Mouse (Mus musculus) brown adipose tissue, adult 24 weeks (tissue): ENCODE measurements around the gene Tmem175. TPM values are rescaled to one million over a fixed set of nuclear protein-coding genes. Genes with fewer than 3 reads are reported as not detected.
"Not testable (repeated sequence)": the region's sequence is repeated elsewhere in the genome, so short reads cannot be mapped to it uniquely, and the experiment has no call there.

Experiments
- H3K27ac ChIP-seq: fragments of 200-500 bp; replicated peaks from 2 replicates; pipeline ENCODE4 v1.5.1; 2012; ENCODE audit warnings: low read depth, mild to moderate bottlenecking, low read length
- H3K4me1 ChIP-seq: fragments of 200-500 bp; 2 replicates; pipeline ENCODE4 v1.6.1; 2012; ENCODE audit warnings: low read length, mixed read lengths; ENCODE audit not compliant: control insufficient read depth, insufficient read depth, insufficient read length
- H3K4me3 ChIP-seq: fragments of 200-500 bp; 2 replicates; pipeline ENCODE4 v1.5.1; 2012; ENCODE audit warnings: low read depth, mild to moderate bottlenecking, low read length, moderate library complexity; ENCODE audit not compliant: insufficient read depth
- polyA plus RNA-seq: library from polyadenylated mRNA; stranded (reverse); fragments of >200 nt; gene quantifications from 2 replicates; pipeline ENCODE4 v1.2.4, GENCODE M21; 2012; ENCODE audit not compliant: missing spikeins, insufficient read depth, insufficient read length

Tmem175 gene
- 12.0 and 12.1 TPM in 2 replicates for polyA plus RNA-seq

- Histone ChIP-seq H3K4me1 (peaks cover 10% of the 10 kb centered on the region; the same call in 1 of the 2 replicates), H3K4me3 (peak within 1 kb of the TSS; percentile 90), H3K27ac (peak within 1 kb of the TSS; percentile 84)
Observed at GRCm38 (mm10) chr5:108629634-108630483, at the start of gene Tmem175, which contains the start of gene Gak. Gene Tmem175, plus strand, starts transcription at chr5:108629770. Gene Gak, minus strand, starts transcription at chr5:108629755.

DNA sequence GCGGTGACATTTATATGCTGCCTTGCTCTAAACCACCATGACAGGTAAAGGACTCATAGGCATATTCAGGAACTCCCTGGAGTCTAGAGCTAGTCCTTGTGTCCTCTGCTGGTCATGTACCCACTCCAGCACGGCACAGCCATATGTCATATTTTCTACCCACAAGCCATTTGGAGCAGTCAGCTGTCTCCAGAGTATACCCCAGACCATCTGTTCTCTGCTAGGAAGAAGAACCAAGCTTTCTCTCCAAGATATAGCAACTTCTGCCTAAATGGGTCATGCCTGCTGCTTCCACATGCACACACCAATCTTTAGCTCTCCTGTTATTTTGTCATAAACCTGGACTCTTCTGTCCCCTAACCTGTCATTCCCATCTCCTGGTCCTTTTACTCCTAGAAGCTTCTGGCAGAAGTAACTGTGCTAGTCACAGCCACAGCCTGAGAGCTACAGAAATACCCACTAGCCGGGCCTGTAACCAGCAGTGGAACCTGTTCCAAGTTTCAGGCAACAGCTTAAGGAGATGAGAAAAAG is 48.1 kb upstream of the Tmem175 start:
- H3K4me3 ChIP-seq = no peak overlapping the region
- no peaks in the 10 kb centered on the region for H3K4me1 ChIP-seq
- no peak overlapping the region for H3K27ac ChIP-seq

DNA sequence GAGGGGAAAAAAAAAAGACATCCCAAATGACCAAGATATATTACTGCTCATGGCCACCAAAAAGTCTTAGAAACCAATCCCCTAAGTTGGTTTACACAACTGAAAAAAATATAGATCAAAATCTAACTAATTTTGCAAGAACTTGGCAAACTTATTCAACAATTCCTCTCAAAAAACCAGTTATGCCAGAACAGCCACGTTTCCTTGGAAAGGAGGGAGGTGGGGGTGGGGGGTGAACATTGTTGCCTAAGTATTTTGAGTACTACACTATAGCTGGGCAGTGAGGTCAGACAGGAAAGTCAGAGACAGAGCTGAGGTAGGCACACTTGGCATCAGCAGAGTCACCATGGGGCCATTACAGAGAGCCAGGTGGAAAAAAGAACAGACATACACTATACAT is 29.6 kb upstream of the Tmem175 start:
- H3K4me1 ChIP-seq = no peaks in the 10 kb centered on the region
- H3K4me3 ChIP-seq = no peak overlapping the region
- H3K27ac ChIP-seq = no peak overlapping the region

DNA sequence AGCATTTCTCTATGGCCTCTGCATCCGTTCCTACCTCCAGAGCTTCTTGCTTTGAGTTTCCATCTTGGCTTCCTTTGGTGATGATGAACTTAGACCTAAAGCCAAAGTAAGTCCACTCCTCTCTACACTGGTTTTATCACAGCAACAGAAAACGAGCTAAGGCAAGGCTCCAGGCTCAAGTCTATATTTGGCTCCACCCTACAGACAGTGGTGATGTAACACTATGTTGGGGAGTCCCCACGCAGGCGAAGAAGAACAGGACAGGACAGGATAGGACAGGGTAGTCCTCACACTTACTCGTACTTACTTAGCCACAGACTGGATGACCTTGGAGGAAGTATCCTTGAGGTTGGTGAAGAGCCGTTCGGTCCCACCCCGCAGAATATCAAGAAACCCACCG is 27.0 kb upstream of the Tmem175 start:
- Histone ChIP-seq H3K27ac (no peak overlapping the region), H3K4me3 (no peak overlapping the region), H3K4me1 (no peaks in the 10 kb centered on the region)

- no peak overlapping the region for H3K27ac ChIP-seq
- H3K4me3 ChIP-seq = no peak overlapping the region
- no peaks in the 10 kb centered on the region for H3K4me1 ChIP-seq
Observed at GRCm38 (mm10) chr5:108610426-108610825, 19.1 kb upstream of the Tmem175 start.

DNA sequence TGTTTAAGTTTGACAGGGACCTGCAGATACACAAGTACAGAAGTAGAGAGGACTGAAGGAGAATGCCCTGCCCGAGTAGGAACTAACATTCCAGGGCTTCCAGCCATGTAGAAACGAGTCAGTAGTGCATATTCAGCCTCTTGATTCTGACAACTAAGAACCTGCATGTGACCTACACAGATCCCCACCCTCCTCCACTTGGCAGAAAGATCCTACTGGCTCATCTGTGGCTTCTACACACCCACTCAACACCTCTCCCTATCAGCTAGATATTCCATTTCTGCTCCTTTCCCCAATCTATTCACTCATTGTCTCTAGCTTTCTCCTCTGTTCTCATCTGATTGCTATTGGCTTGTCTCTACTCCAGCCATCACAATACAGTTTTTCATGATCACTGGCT is 7.7 kb upstream of the Tmem175 start:
- no peaks in the 10 kb centered on the region for H3K4me1 ChIP-seq
- no peak overlapping the region for H3K4me3 ChIP-seq
- H3K27ac ChIP-seq = no peak overlapping the region

GRCm38 (mm10) chr5:108626050-108626660 is 3.4 kb upstream of the Tmem175 start:
- Histone ChIP-seq H3K4me1 (peaks cover 10% of the 10 kb centered on the region; the same call in 1 of the 2 replicates), H3K4me3 (no peak overlapping the region), H3K27ac (no peak overlapping the region)

GRCm38 (mm10) chr5:108628891-108629633 is 508 bp upstream of the Tmem175 start:
- Histone ChIP-seq H3K4me1 (peaks cover 10% of the 10 kb centered on the region; the same call in 1 of the 2 replicates), H3K4me3 (peak overlapping the region; percentile 90), H3K27ac (peak overlapping the region; percentile 84)

GRCm38 (mm10) chr5:108633676-108634075 is 4.1 kb downstream of the Tmem175 start:
- Histone ChIP-seq H3K4me3 (no peak overlapping the region), H3K27ac (no peak overlapping the region), H3K4me1 (0 out of 2 replicates have a peak, but pooled peaks cover under 1% of the 10 kb centered on the region)

- not testable (repeated sequence) for H3K4me3 ChIP-seq, H3K4me1 ChIP-seq, H3K27ac ChIP-seq
Observed at GRCm38 (mm10) chr5:108634088-108634487, 4.5 kb downstream of the Tmem175 start.

DNA sequence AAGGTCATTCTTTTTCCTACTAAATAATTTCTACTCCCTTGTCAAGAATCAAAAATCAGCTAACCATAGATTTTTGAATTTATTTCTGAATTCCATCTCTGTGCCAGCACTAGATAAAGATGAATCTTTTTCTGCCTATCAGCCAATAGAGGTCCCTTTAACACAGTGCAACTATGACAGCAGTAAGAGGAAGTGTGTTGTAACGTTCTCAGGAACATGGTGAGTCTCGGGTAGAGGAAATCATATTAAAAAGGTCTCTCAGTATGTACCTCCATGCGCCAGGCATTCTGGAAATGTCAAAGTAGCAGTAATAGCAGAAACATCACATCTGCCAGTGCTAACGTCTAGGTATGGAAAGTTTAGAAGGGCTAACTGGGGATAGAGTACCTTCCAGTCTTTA is 6.6 kb downstream of the Tmem175 start:
- no peaks in the 10 kb centered on the region for H3K4me1 ChIP-seq
- H3K27ac ChIP-seq = no peak overlapping the region
- H3K4me3 ChIP-seq = no peak overlapping the region

- H3K4me1 ChIP-seq = no peaks in the 10 kb centered on the region
- no peak overlapping the region for H3K27ac ChIP-seq
- H3K4me3 ChIP-seq = no peak overlapping the region
Observed at GRCm38 (mm10) chr5:108643674-108644073, 14.1 kb downstream of the Tmem175 start.

DNA sequence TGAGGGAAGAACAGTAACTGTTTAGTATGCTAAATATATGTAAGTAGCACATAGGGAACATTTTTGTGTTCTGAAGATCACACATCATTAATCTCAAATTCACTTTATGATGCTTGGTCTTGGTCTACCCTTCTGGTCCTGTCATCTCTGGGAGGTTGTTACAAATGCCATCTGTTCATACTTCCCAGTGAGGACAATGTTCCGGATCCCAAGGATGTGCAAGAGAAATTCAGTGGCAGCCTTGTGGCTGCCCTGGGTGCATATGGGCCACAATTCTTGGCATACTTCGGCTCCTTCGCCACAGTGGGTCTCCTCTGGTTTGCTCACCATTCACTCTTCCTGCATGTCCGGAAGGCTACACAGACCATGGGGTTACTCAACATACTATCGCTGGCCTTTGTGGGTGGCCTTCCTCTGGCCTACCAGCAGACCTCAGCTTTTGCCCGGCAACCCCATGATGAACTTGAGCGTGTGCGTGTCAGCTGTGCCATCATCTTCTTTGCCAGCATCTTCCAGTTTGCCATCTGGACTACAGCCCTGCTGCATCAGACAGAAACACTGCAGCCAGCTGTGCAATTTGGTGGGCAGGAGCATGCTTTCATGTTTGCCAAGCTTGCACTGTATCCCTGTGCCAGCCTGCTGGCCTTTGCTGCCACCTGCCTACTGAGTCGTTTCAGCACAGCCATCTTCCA is 16.2 kb downstream of the Tmem175 start:
- no peaks in the 10 kb centered on the region for H3K4me1 ChIP-seq
- H3K4me3 ChIP-seq = no peak overlapping the region
- H3K27ac ChIP-seq = no peak overlapping the region

GRCm38 (mm10) chr5:108646343-108646660 is 16.7 kb downstream of the Tmem175 start:
- no peaks in the 10 kb centered on the region for H3K4me1 ChIP-seq
- H3K4me3 ChIP-seq = no peak overlapping the region
- H3K27ac ChIP-seq = no peak overlapping the region
